Mouse (Mus musculus) Muller cell, postnatal 12 days (primary cell): Measurements from ENCODE around the gene Pex14.

ENCODE experiments used
- DNase-seq: peaks from one replicate; pipeline ENCODE4 v3.0.0-alpha.2; 2015; ENCODE audit errors: inconsistent ontology term

Gene Pex14

GRCm38 (mm10) chr4:148952328-148953222 is 147.1 kb downstream of the Pex14 start:
- DNase-seq, result no peak

GRCm38 (mm10) chr4:148951821-148952291 is 147.8 kb downstream of the Pex14 start:
- no peak for DNase-seq

GRCm38 (mm10) chr4:148950932-148951650 is 148.6 kb downstream of the Pex14 start:
- DNase-seq, result peak; percentile 96

- DNase-seq, result no peak
Measured at GRCm38 (mm10) chr4:148950487-148950886, 149.2 kb downstream of the Pex14 start.

- DNase-seq, result no peak
Measured at GRCm38 (mm10) chr4:148947833-148948388, 151.8 kb downstream of the Pex14 start.

GRCm38 (mm10) chr4:148946071-148946470 is 153.6 kb downstream of the Pex14 start:
- no peak for DNase-seq

GRCm38 (mm10) chr4:148945476-148945881 is 154.2 kb downstream of the Pex14 start:
- DNase-seq, result no peak

- no peak for DNase-seq
Measured at GRCm38 (mm10) chr4:148943099-148943498, 156.6 kb downstream of the Pex14 start.

- DNase-seq, result no peak
Measured at GRCm38 (mm10) chr4:148941321-148941720, 158.4 kb downstream of the Pex14 start.

GRCm38 (mm10) chr4:148940674-148941211 is 158.9 kb downstream of the Pex14 start:
- DNase-seq, result peak; percentile 77

- no peak for DNase-seq
Measured at GRCm38 (mm10) chr4:148938546-148938945, 161.1 kb downstream of the Pex14 start.

GRCm38 (mm10) chr4:148936727-148937126 is 162.9 kb downstream of the Pex14 start:
- no peak for DNase-seq

GRCm38 (mm10) chr4:148936111-148936510 is 163.6 kb downstream of the Pex14 start:
- no peak for DNase-seq

GRCm38 (mm10) chr4:148935211-148935610 is 164.5 kb downstream of the Pex14 start:
- no peak for DNase-seq

GRCm38 (mm10) chr4:148933109-148933508 is 166.6 kb downstream of the Pex14 start:
- DNase-seq, result no peak

GRCm38 (mm10) chr4:148930721-148931229 is 168.9 kb downstream of the Pex14 start:
- DNase-seq, result no peak

GRCm38 (mm10) chr4:148928876-148929275 is 170.8 kb downstream of the Pex14 start:
- no peak for DNase-seq

GRCm38 (mm10) chr4:148928316-148928715 is 171.4 kb downstream of the Pex14 start:
- DNase-seq, result no peak

GRCm38 (mm10) chr4:148926459-148926858 is 173.2 kb downstream of the Pex14 start:
- DNase-seq, result no peak

GRCm38 (mm10) chr4:148925589-148926359 is 173.9 kb downstream of the Pex14 start:
- no peak for DNase-seq

GRCm38 (mm10) chr4:148923976-148924375 is 175.7 kb downstream of the Pex14 start:
- no peak for DNase-seq
